Mouse (Mus musculus): ENCODE data around the gene Gzmk. TPM values are rescaled to one million over a fixed set of nuclear protein-coding genes. Genes with fewer than 3 reads are reported as not detected.
A peak's percentile ranks its signal among the peaks of the same experiment; 100 is the strongest.

Gzmk gene
- total RNA-seq, 2 experiments from 2014 or later = not detected

- no peak for ATAC-seq (ENCODE audit: poor library complexity, severe bottlenecking)
Observed at GRCm38 (mm10) chr13:113203146-113203545, 22.6 kb downstream of the Gzmk start.

- ATAC-seq (ENCODE audit: poor library complexity, severe bottlenecking) = no peak
Observed at GRCm38 (mm10) chr13:113202184-113202583, 23.5 kb downstream of the Gzmk start.

GRCm38 (mm10) chr13:113201631-113202030 is 24.1 kb downstream of the Gzmk start:
- no peak for ATAC-seq (ENCODE audit: poor library complexity, severe bottlenecking)

GRCm38 (mm10) chr13:113200726-113201125 is 25.0 kb downstream of the Gzmk start:
- ATAC-seq (ENCODE audit: poor library complexity, severe bottlenecking) = no peak

GRCm38 (mm10) chr13:113199331-113199730 is 26.4 kb downstream of the Gzmk start:
- ATAC-seq (ENCODE audit: poor library complexity, severe bottlenecking) = no peak

- peak; percentile 58 for ATAC-seq (ENCODE audit: poor library complexity, severe bottlenecking)
Observed at GRCm38 (mm10) chr13:113197872-113198502, 27.7 kb downstream of the Gzmk start.

- ATAC-seq (ENCODE audit: poor library complexity, severe bottlenecking) = peak; percentile 58
Observed at GRCm38 (mm10) chr13:113196808-113197674, 28.7 kb downstream of the Gzmk start.

- ATAC-seq (ENCODE audit: poor library complexity, severe bottlenecking) = no peak
Observed at GRCm38 (mm10) chr13:113183720-113184119, 42.0 kb downstream of the Gzmk start.

GRCm38 (mm10) chr13:113183310-113183709 is 42.4 kb downstream of the Gzmk start:
- ATAC-seq (ENCODE audit: poor library complexity, severe bottlenecking) = no peak

- no peak for ATAC-seq (ENCODE audit: poor library complexity, severe bottlenecking)
Observed at GRCm38 (mm10) chr13:113174162-113174561, 51.5 kb downstream of the Gzmk start.

- no peak for ATAC-seq (ENCODE audit: poor library complexity, severe bottlenecking)
Observed at GRCm38 (mm10) chr13:113170256-113170655, 55.5 kb downstream of the Gzmk start.

GRCm38 (mm10) chr13:113168018-113168534 is 57.6 kb downstream of the Gzmk start:
- ATAC-seq (ENCODE audit: poor library complexity, severe bottlenecking) = no peak

- ATAC-seq (ENCODE audit: poor library complexity, severe bottlenecking) = no peak
Observed at GRCm38 (mm10) chr13:113164252-113165005, 61.3 kb downstream of the Gzmk start.

GRCm38 (mm10) chr13:113151556-113151955 is 74.2 kb downstream of the Gzmk start:
- no peak for ATAC-seq (ENCODE audit: poor library complexity, severe bottlenecking)

GRCm38 (mm10) chr13:113139597-113139996 is 86.1 kb downstream of the Gzmk start:
- ATAC-seq (ENCODE audit: poor library complexity, severe bottlenecking) = no peak

GRCm38 (mm10) chr13:113129974-113130373 is 95.7 kb downstream of the Gzmk start:
- no peak for ATAC-seq (ENCODE audit: poor library complexity, severe bottlenecking)

Other genes starting within 250 kb of the Gzmk start
- gene Ccno, start 238.1 kb downstream of the Gzmk start, total RNA-seq (2015) = 2.8 and 4.7 TPM in 2 replicates
- 4.1 and 5.9 TPM in 2 replicates for gene Ccno, start 238.1 kb downstream of the Gzmk start, total RNA-seq (2017)
- not detected in 2 replicates for gene Mcidas, start 232.1 kb downstream of the Gzmk start, total RNA-seq (2015)
- not detected in 2 replicates for gene Mcidas, start 232.1 kb downstream of the Gzmk start, total RNA-seq (2017)
- gene Cdc20b, start 190.8 kb downstream of the Gzmk start, total RNA-seq (2015) = not detected in 2 replicates
- gene Cdc20b, start 190.8 kb downstream of the Gzmk start, total RNA-seq (2017) = not detected in 2 replicates
- gene Gpx8, start 179.5 kb downstream of the Gzmk start, total RNA-seq (2015) = 0.85 TPM in 1 of 2 replicates, not detected in the other
- 1.9 TPM in 1 of 2 replicates, not detected in the other for gene Gpx8, start 179.5 kb downstream of the Gzmk start, total RNA-seq (2017)
- 14.6 and 29.7 TPM in 2 replicates for gene Gzma, start 124.9 kb downstream of the Gzmk start, total RNA-seq (2015)
- 20.3 and 49.5 TPM in 2 replicates for gene Gzma, start 124.9 kb downstream of the Gzmk start, total RNA-seq (2017)
- gene Esm1, start 16.2 kb downstream of the Gzmk start, total RNA-seq (2015) = 0.07 and 0.71 TPM in 2 replicates
- gene Esm1, start 16.2 kb downstream of the Gzmk start, total RNA-seq (2017) = 1.3 and 1.8 TPM in 2 replicates
- 0.07 and 0.22 TPM in 2 replicates for gene BC067074, start 67.3 kb upstream of the Gzmk start, total RNA-seq (2015)
- gene BC067074, start 67.3 kb upstream of the Gzmk start, total RNA-seq (2017) = 0.22 TPM in 1 of 2 replicates, not detected in the other

Data from megakaryocyte, adult 5-6 weeks (primary cell).